Mouse (Mus musculus): ENCODE results near the gene Cdk14.

DNA sequence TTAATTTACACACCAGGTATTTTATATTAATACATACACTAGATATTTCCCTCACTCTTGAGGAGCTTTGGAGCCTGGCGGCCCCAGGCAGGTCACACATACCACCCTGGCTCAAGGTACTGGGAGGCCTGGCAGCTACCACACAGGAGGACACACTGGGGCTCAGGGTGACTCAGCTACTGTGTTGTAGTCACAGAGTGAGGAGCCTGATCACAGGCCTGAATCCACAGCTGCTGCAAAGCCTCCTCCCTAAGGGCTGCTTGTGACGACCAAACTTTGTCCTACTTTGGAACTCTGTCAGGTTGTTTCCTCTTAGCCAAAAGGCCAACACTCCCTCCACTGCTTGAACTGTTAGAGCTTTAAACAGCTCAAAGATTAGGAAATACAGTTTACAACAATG is 76.8 kb downstream of the Cdk14 start:
- TF ChIP-seq HCFC1 (IDR thresholded peaks at IDR 0.05; ENCODE audit: borderline replicate concordance, insufficient read depth, low read length) (no peak), ZC3H11A (IDR thresholded peaks at IDR 0.05; ENCODE audit: borderline replicate concordance, low read depth, low read length) (no peak), CHD2 (IDR thresholded peaks at IDR 0.05; ENCODE audit: low read depth, low read length) (no peak), MAFK (IDR thresholded peaks at IDR 0.05; ENCODE audit: insufficient read depth, low read depth, low read length) (no peak), ZNF384 (IDR thresholded peaks at IDR 0.05; ENCODE audit: low read depth, low read length) (no peak)

Data from ES-E14 (cell line).